Mouse (Mus musculus) monocyte, adult 5-6 weeks (primary cell): Measurements from ENCODE around the gene Nudt16l1. TPM values are rescaled to one million over a fixed set of nuclear protein-coding genes. Genes with fewer than 3 reads are reported as not detected.

Experiments used
- ATAC-seq: fragments of 153-309, 156-312 bp; replicated peaks from 2 replicates; pipeline ENCODE4 v1.8.0; 2017; ENCODE audit warnings: mild to moderate bottlenecking; ENCODE audit not compliant: low TSS enrichment, insufficient number of reproducible peaks, severe bottlenecking, poor library complexity, low FRiP score
- total RNA-seq: library from RNA; stranded (forward); fragments of 200-1000, 200-491, 200-594 nt; gene quantifications from 3 replicates; pipeline ENCODE4 v1.2.3, GENCODE M21; 2017

Nudt16l1 gene
- total RNA-seq, 1 experiment from 2014 or later, result 12.0 TPM

- ATAC-seq, result no peak
Measured at GRCm38 (mm10) chr16:4943431-4943830, 4.9 kb downstream of the Nudt16l1 start.

GRCm38 (mm10) chr16:4945415-4945814 is 6.9 kb downstream of the Nudt16l1 start:
- no peak for ATAC-seq

GRCm38 (mm10) chr16:4946155-4946554 is 7.6 kb downstream of the Nudt16l1 start:
- no peak for ATAC-seq

- no peak for ATAC-seq
Measured at GRCm38 (mm10) chr16:4947378-4947777, 8.8 kb downstream of the Nudt16l1 start.

- ATAC-seq, result no peak
Measured at GRCm38 (mm10) chr16:4956609-4957008, 18.0 kb downstream of the Nudt16l1 start.

- no peak for ATAC-seq
Measured at GRCm38 (mm10) chr16:4957446-4957845, 18.9 kb downstream of the Nudt16l1 start.

GRCm38 (mm10) chr16:4960260-4960659 is 21.7 kb downstream of the Nudt16l1 start:
- no peak for ATAC-seq

GRCm38 (mm10) chr16:4963346-4963745 is 24.8 kb downstream of the Nudt16l1 start:
- no peak for ATAC-seq

GRCm38 (mm10) chr16:4963797-4964709 is 25.5 kb downstream of the Nudt16l1 start, which contains the start of gene Anks3:
TSS of gene Anks3 (minus strand) at chr16:4964205.
- ATAC-seq, result peak; percentile 91

GRCm38 (mm10) chr16:4964731-4965391 is 26.3 kb downstream of the Nudt16l1 start:
- ATAC-seq, result no peak

GRCm38 (mm10) chr16:4965392-4966129 is 27.0 kb downstream of the Nudt16l1 start:
- no peak for ATAC-seq

GRCm38 (mm10) chr16:4968426-4968825 is 29.9 kb downstream of the Nudt16l1 start:
- ATAC-seq, result no peak

GRCm38 (mm10) chr16:4969055-4969843 is 30.7 kb downstream of the Nudt16l1 start:
- ATAC-seq, result peak; percentile 67

GRCm38 (mm10) chr16:4971626-4972025 is 33.1 kb downstream of the Nudt16l1 start:
- ATAC-seq, result no peak

GRCm38 (mm10) chr16:4974521-4974920 is 36.0 kb downstream of the Nudt16l1 start:
- ATAC-seq, result no peak

- ATAC-seq, result no peak
Measured at GRCm38 (mm10) chr16:4976180-4976579, 37.6 kb downstream of the Nudt16l1 start.

- ATAC-seq, result no peak
Measured at GRCm38 (mm10) chr16:4978275-4979051, 39.9 kb downstream of the Nudt16l1 start.
